Mouse (Mus musculus): ENCODE measurements around the gene Vgll1. TPM values are rescaled to one million over a fixed set of nuclear protein-coding genes. Genes with fewer than 3 reads are reported as not detected.

The Vgll1 gene
- polyA plus RNA-seq (2011; ENCODE audit: insufficient read length, low read depth, missing spikeins): not detected in 2 replicates

- Histone ChIP-seq H3K4me1 (ENCODE audit: control insufficient read depth, insufficient read depth, low read length) (no peaks in the 10 kb centered on the region), H3K4me3 (ENCODE audit: insufficient read depth, low read length) (no peak within 1 kb of the TSS), H3K27ac (ENCODE audit: insufficient read depth, low read length) (no peak within 1 kb of the TSS)
- TF ChIP-seq POLR2A (IDR thresholded peaks at IDR 0.05; ENCODE audit: low read depth, low read length) (no peak), CTCF (IDR thresholded peaks at IDR 0.05; ENCODE audit: borderline replicate concordance, insufficient read depth, low read length) (no peak)
These were observed at the start of gene Vgll1 for GRCm38 (mm10) chrX:57087806-57088205. Gene Vgll1, plus strand, starts transcription at chrX:57088106.

- no peak within 1 kb of the TSS for H3K27ac ChIP-seq (ENCODE audit: insufficient read depth, low read length)
- TF ChIP-seq POLR2A (IDR thresholded peaks at IDR 0.05; ENCODE audit: low read depth, low read length) (no peak), CTCF (IDR thresholded peaks at IDR 0.05; ENCODE audit: borderline replicate concordance, insufficient read depth, low read length) (no peak)
- no peak within 1 kb of the TSS for H3K4me3 ChIP-seq (ENCODE audit: insufficient read depth, low read length)
- H3K4me1 ChIP-seq (ENCODE audit: control insufficient read depth, insufficient read depth, low read length): no peaks in the 10 kb centered on the region
These were observed 45.1 kb upstream of the Vgll1 start, which contains the start of gene Brs3 for GRCm38 (mm10) chrX:57042774-57043173. Gene Brs3, plus strand, starts transcription at chrX:57043074.

GRCm38 (mm10) chrX:57043869-57044268 is 44.0 kb upstream of the Vgll1 start:
- no peak overlapping the region for H3K27ac ChIP-seq (ENCODE audit: insufficient read depth, low read length)
- TF ChIP-seq CTCF (IDR thresholded peaks at IDR 0.05; ENCODE audit: borderline replicate concordance, insufficient read depth, low read length) (no peak), POLR2A (IDR thresholded peaks at IDR 0.05; ENCODE audit: low read depth, low read length) (no peak)
- H3K4me1 ChIP-seq (ENCODE audit: control insufficient read depth, insufficient read depth, low read length): no peaks in the 10 kb centered on the region
- H3K4me3 ChIP-seq (ENCODE audit: insufficient read depth, low read length): no peak overlapping the region

GRCm38 (mm10) chrX:57052848-57053173 is 35.1 kb upstream of the Vgll1 start:
- Histone ChIP-seq H3K4me1 (ENCODE audit: control insufficient read depth, insufficient read depth, low read length) (no peaks in the 10 kb centered on the region), H3K4me3 (ENCODE audit: insufficient read depth, low read length) (peak overlapping the region; percentile 62), H3K27ac (ENCODE audit: insufficient read depth, low read length) (peak overlapping the region; percentile 91; the same call in 1 of the 2 replicates)
- TF ChIP-seq CTCF (IDR thresholded peaks at IDR 0.05; ENCODE audit: borderline replicate concordance, insufficient read depth, low read length) (no peak), POLR2A (IDR thresholded peaks at IDR 0.05; ENCODE audit: low read depth, low read length) (no peak; the same call in 1 of the 2 replicates)

- no peaks in the 10 kb centered on the region for H3K4me1 ChIP-seq (ENCODE audit: control insufficient read depth, insufficient read depth, low read length)
- TF ChIP-seq CTCF (IDR thresholded peaks at IDR 0.05; ENCODE audit: borderline replicate concordance, insufficient read depth, low read length): no peak
- TF ChIP-seq POLR2A (IDR thresholded peaks at IDR 0.05; ENCODE audit: low read depth, low read length): peak; percentile 57
- peak within 1 kb of the TSS; percentile 91 for H3K27ac ChIP-seq (ENCODE audit: insufficient read depth, low read length)
- H3K4me3 ChIP-seq (ENCODE audit: insufficient read depth, low read length): peak within 1 kb of the TSS; percentile 62
These were observed 34.5 kb upstream of the Vgll1 start, which contains the start of gene Htatsf1 for GRCm38 (mm10) chrX:57053174-57053992. Gene Htatsf1, plus strand, starts transcription at chrX:57053583.

GRCm38 (mm10) chrX:57053993-57054385 is 33.9 kb upstream of the Vgll1 start:
- Histone ChIP-seq H3K4me1 (ENCODE audit: control insufficient read depth, insufficient read depth, low read length) (no peaks in the 10 kb centered on the region), H3K27ac (ENCODE audit: insufficient read depth, low read length) (no peak overlapping the region), H3K4me3 (ENCODE audit: insufficient read depth, low read length) (peak overlapping the region; percentile 62)
- TF ChIP-seq POLR2A (IDR thresholded peaks at IDR 0.05; ENCODE audit: low read depth, low read length) (no peak), CTCF (IDR thresholded peaks at IDR 0.05; ENCODE audit: borderline replicate concordance, insufficient read depth, low read length) (no peak)

- Histone ChIP-seq H3K4me1 (ENCODE audit: control insufficient read depth, insufficient read depth, low read length) (no peaks in the 10 kb centered on the region), H3K4me3 (ENCODE audit: insufficient read depth, low read length) (no peak overlapping the region), H3K27ac (ENCODE audit: insufficient read depth, low read length) (no peak overlapping the region)
- TF ChIP-seq POLR2A (IDR thresholded peaks at IDR 0.05; ENCODE audit: low read depth, low read length): no peak
- TF ChIP-seq CTCF (IDR thresholded peaks at IDR 0.05; ENCODE audit: borderline replicate concordance, insufficient read depth, low read length): no peak
These were observed 6.4 kb upstream of the Vgll1 start for GRCm38 (mm10) chrX:57081496-57081895.

GRCm38 (mm10) chrX:57103415-57103814 is 15.5 kb downstream of the Vgll1 start:
- TF ChIP-seq POLR2A (IDR thresholded peaks at IDR 0.05; ENCODE audit: low read depth, low read length) (no peak), CTCF (IDR thresholded peaks at IDR 0.05; ENCODE audit: borderline replicate concordance, insufficient read depth, low read length) (no peak)
- Histone ChIP-seq H3K27ac (ENCODE audit: insufficient read depth, low read length) (no peak overlapping the region), H3K4me3 (ENCODE audit: insufficient read depth, low read length) (no peak overlapping the region), H3K4me1 (ENCODE audit: control insufficient read depth, insufficient read depth, low read length) (no peaks in the 10 kb centered on the region)

GRCm38 (mm10) chrX:57106956-57107355 is 19.1 kb downstream of the Vgll1 start:
- TF ChIP-seq CTCF (IDR thresholded peaks at IDR 0.05; ENCODE audit: borderline replicate concordance, insufficient read depth, low read length) (no peak), POLR2A (IDR thresholded peaks at IDR 0.05; ENCODE audit: low read depth, low read length) (no peak)
- no peaks in the 10 kb centered on the region for H3K4me1 ChIP-seq (ENCODE audit: control insufficient read depth, insufficient read depth, low read length)
- no peak overlapping the region for H3K4me3 ChIP-seq (ENCODE audit: insufficient read depth, low read length)
- H3K27ac ChIP-seq (ENCODE audit: insufficient read depth, low read length): no peak overlapping the region

- Histone ChIP-seq H3K4me1 (ENCODE audit: control insufficient read depth, insufficient read depth, low read length) (no peaks in the 10 kb centered on the region), H3K27ac (ENCODE audit: insufficient read depth, low read length) (no peak overlapping the region), H3K4me3 (ENCODE audit: insufficient read depth, low read length) (no peak overlapping the region)
- TF ChIP-seq POLR2A (IDR thresholded peaks at IDR 0.05; ENCODE audit: low read depth, low read length) (no peak), CTCF (IDR thresholded peaks at IDR 0.05; ENCODE audit: borderline replicate concordance, insufficient read depth, low read length) (no peak)
These were observed 30.2 kb downstream of the Vgll1 start for GRCm38 (mm10) chrX:57118143-57118542.
